Mouse (Mus musculus) MEL (cell line): Measurements from ENCODE around the gene Ubac2. TPM values are rescaled to one million over a fixed set of nuclear protein-coding genes. Genes with fewer than 3 reads are reported as not detected.

Experiments
- DNase-seq: peaks from one replicate; pipeline ENCODE4 v3.0.0; 2011; ENCODE audit warnings: low read depth, low spot score
- H3K27ac ChIP-seq: 2 replicates; pipeline ENCODE4 v1.5.1; 2012; ENCODE audit warnings: low read depth, mild to moderate bottlenecking, control low read depth, low read length, moderate library complexity; ENCODE audit not compliant: control insufficient read depth
- H3K27me3 ChIP-seq, 2 experiments: fragments of 150-350 bp in 1 of 2; sonication (generic) in 1 of 2; 2 replicates each; pipeline ENCODE4 v1.6.1; 2012; ENCODE audit warnings: low read length in 2 of 2, mild to moderate bottlenecking in 2 of 2, improper control_type of control experiment in 1 of 2, moderate library complexity in 1 of 2; ENCODE audit not compliant: insufficient read depth in 2 of 2, control insufficient read depth in 1 of 2
- H3K36me3 ChIP-seq, 2 experiments: 2 replicates each; pipeline ENCODE4 v1.6.1; 2012 to 2014; ENCODE audit warnings: low read length in 2 of 2, improper control_type of control experiment in 1 of 2, inconsistent platforms in 1 of 2, mild to moderate bottlenecking in 1 of 2; ENCODE audit not compliant: insufficient read depth in 2 of 2, control insufficient read depth in 1 of 2
- H3K4me1 ChIP-seq, 2 experiments: fragments of 150-350 bp in 1 of 2; sonication (generic) in 1 of 2; 2 replicates each; pipeline ENCODE4 v1.6.1; 2012; ENCODE audit warnings: low read length in 2 of 2, improper control_type of control experiment in 1 of 2, mild to moderate bottlenecking in 1 of 2; ENCODE audit not compliant: insufficient read depth in 2 of 2, control insufficient read depth in 1 of 2
- H3K4me3 ChIP-seq, 2 experiments: fragments of 150-350 bp in 1 of 2; sonication (generic) in 1 of 2; 2 replicates each; pipeline ENCODE4 v1.5.1; 2012; ENCODE audit warnings: low read depth in 2 of 2, low read length in 2 of 2, mild to moderate bottlenecking in 2 of 2, moderate library complexity in 2 of 2, control low read depth in 1 of 2, improper control_type of control experiment in 1 of 2; ENCODE audit not compliant: control insufficient read depth in 1 of 2, insufficient read depth in 1 of 2
- H3K79me2 ChIP-seq: 2 replicates; pipeline ENCODE4 v1.6.1; 2012; ENCODE audit warnings: mild to moderate bottlenecking, low read length, moderate library complexity; ENCODE audit not compliant: control insufficient read depth, poor library complexity, insufficient read depth
- H3K9ac ChIP-seq: 2 replicates; pipeline ENCODE4 v1.6.1; 2012; ENCODE audit warnings: low read depth, mild to moderate bottlenecking, control low read depth, low read length, moderate library complexity; ENCODE audit not compliant: control insufficient read depth, poor library complexity, severe bottlenecking
- H3K9me3 ChIP-seq: fragments of 150-350 bp; sonication (generic); replicated peaks from 2 replicates; pipeline ENCODE4 v1.6.1; 2012; ENCODE audit warnings: mild to moderate bottlenecking, low read length, improper control_type of control experiment, moderate library complexity; ENCODE audit not compliant: insufficient read depth
- CHD1 ChIP-seq: IDR thresholded peaks from 2 replicates; pipeline ENCODE4 v1.6.1; 2012; ENCODE audit warnings: low read depth, mild to moderate bottlenecking, inconsistent platforms, low read length, improper control_type of control experiment
- CHD2 ChIP-seq: IDR thresholded peaks from 2 replicates; pipeline ENCODE4 v1.6.1; 2011; ENCODE audit warnings: low read length, improper control_type of control experiment
- CTCF ChIP-seq, 3 experiments: IDR thresholded peaks in 2 of 3; conservative IDR thresholded peaks in 1 of 3; 2 replicates each; pipeline ENCODE4 v1.5.1; 2011 to 2012; ENCODE audit warnings: low read length in 3 of 3, low read depth in 2 of 3, mild to moderate bottlenecking in 2 of 3, improper control_type of control experiment in 1 of 3, inconsistent platforms in 1 of 3, mixed read lengths in 1 of 3, moderate library complexity in 1 of 3; ENCODE audit not compliant: control insufficient read depth in 1 of 3, insufficient read depth in 1 of 3, poor library complexity in 1 of 3, severe bottlenecking in 1 of 3
- E2F4 ChIP-seq: IDR thresholded peaks from 2 replicates; pipeline ENCODE4 v1.6.1; 2011; ENCODE audit warnings: low read depth, low read length, improper control_type of control experiment, borderline replicate concordance
- ELF1 ChIP-seq: IDR thresholded peaks from 2 replicates; pipeline ENCODE4 v1.6.1; 2014; ENCODE audit warnings: low read depth, mild to moderate bottlenecking, inconsistent platforms, low read length, improper control_type of control experiment, moderate library complexity
- EP300 ChIP-seq, 2 experiments: IDR thresholded peaks; 2 replicates each; pipeline ENCODE4 v1.6.1; 2011; ENCODE audit warnings: improper control_type of control experiment in 2 of 2, low read length in 2 of 2, low read depth in 1 of 2, mild to moderate bottlenecking in 1 of 2
- ETS1 ChIP-seq: IDR thresholded peaks from 2 replicates; pipeline ENCODE4 v1.6.1; 2012; ENCODE audit warnings: low read depth, mild to moderate bottlenecking, inconsistent platforms, low read length, improper control_type of control experiment, moderate library complexity
- GABPA ChIP-seq: IDR thresholded peaks from 2 replicates; pipeline ENCODE4 v1.6.1; 2012; ENCODE audit warnings: low read depth, mild to moderate bottlenecking, inconsistent platforms, low read length, improper control_type of control experiment, moderate library complexity
- GATA1 ChIP-seq: IDR thresholded peaks from 2 replicates; pipeline ENCODE4 v1.6.1; 2011; ENCODE audit warnings: low read depth, low read length, improper control_type of control experiment
- HCFC1 ChIP-seq: IDR thresholded peaks from 2 replicates; pipeline ENCODE4 v1.6.1; 2012; ENCODE audit warnings: low read depth, mild to moderate bottlenecking, inconsistent platforms, low read length, improper control_type of control experiment, moderate library complexity
- MAFK ChIP-seq: IDR thresholded peaks from 2 replicates; pipeline ENCODE4 v1.6.1; 2011; ENCODE audit warnings: low read depth, mild to moderate bottlenecking, low read length, improper control_type of control experiment, borderline replicate concordance
- MAZ ChIP-seq: IDR thresholded peaks from 2 replicates; pipeline ENCODE4 v1.6.1; 2012; ENCODE audit warnings: low read depth, mild to moderate bottlenecking, inconsistent platforms, low read length, improper control_type of control experiment
- MYB ChIP-seq: IDR thresholded peaks from 2 replicates; pipeline ENCODE4 v1.6.1; 2011; ENCODE audit warnings: mild to moderate bottlenecking, low read depth, low read length, improper control_type of control experiment
- NELFE ChIP-seq: IDR thresholded peaks from 2 replicates; pipeline ENCODE4 v1.6.1; 2011; ENCODE audit warnings: low read depth, low read length, improper control_type of control experiment
- NRF1 ChIP-seq: IDR thresholded peaks from 2 replicates; pipeline ENCODE4 v1.6.1; 2014; ENCODE audit warnings: low read depth, mild to moderate bottlenecking, inconsistent platforms, low read length, improper control_type of control experiment, moderate library complexity; ENCODE audit not compliant: poor library complexity, insufficient read depth, severe bottlenecking
- POLR2A ChIP-seq, 2 experiments: IDR thresholded peaks; 2 replicates each; pipeline ENCODE4 v1.6.1; 2011 to 2012; ENCODE audit warnings: low read length in 2 of 2, mild to moderate bottlenecking in 2 of 2, control low read depth in 1 of 2, improper control_type of control experiment in 1 of 2, low read depth in 1 of 2, moderate library complexity in 1 of 2; ENCODE audit not compliant: control insufficient read depth in 1 of 2, insufficient read depth in 1 of 2, poor library complexity in 1 of 2
- RCOR1 ChIP-seq: IDR thresholded peaks from 2 replicates; pipeline ENCODE4 v1.6.1; 2012; ENCODE audit warnings: low read depth, mild to moderate bottlenecking, inconsistent platforms, low read length, improper control_type of control experiment
- SIN3A ChIP-seq: IDR thresholded peaks from 2 replicates; pipeline ENCODE4 v1.6.1; 2012; ENCODE audit warnings: low read length, improper control_type of control experiment, inconsistent platforms
- TAL1 ChIP-seq: IDR thresholded peaks from 2 replicates; pipeline ENCODE4 v1.6.1; 2012; ENCODE audit warnings: mild to moderate bottlenecking, inconsistent platforms, low read length, moderate library complexity, mixed read lengths
- TBP ChIP-seq: IDR thresholded peaks from 2 replicates; pipeline ENCODE4 v1.8.0; 2011; ENCODE audit warnings: low read depth, low read length, improper control_type of control experiment
- TCF12 ChIP-seq: IDR thresholded peaks from 2 replicates; pipeline ENCODE4 v1.6.1; 2014; ENCODE audit warnings: low read depth, mild to moderate bottlenecking, inconsistent platforms, low read length, improper control_type of control experiment, moderate library complexity
- USF1 ChIP-seq: IDR thresholded peaks from 2 replicates; pipeline ENCODE4 v1.6.1; 2014; ENCODE audit warnings: low read depth, mild to moderate bottlenecking, inconsistent platforms, low read length, improper control_type of control experiment, moderate library complexity
- USF2 ChIP-seq, 2 experiments: IDR thresholded peaks; 2 replicates each; pipeline ENCODE4 v1.6.1; 2011 to 2012; ENCODE audit warnings: improper control_type of control experiment in 2 of 2, low read length in 2 of 2, borderline replicate concordance in 1 of 2, inconsistent platforms in 1 of 2, low read depth in 1 of 2, mild to moderate bottlenecking in 1 of 2; ENCODE audit not compliant: insufficient read depth in 1 of 2
- ZC3H11A ChIP-seq: IDR thresholded peaks from 2 replicates; pipeline ENCODE4 v1.6.1; 2012; ENCODE audit warnings: low read depth, mild to moderate bottlenecking, inconsistent platforms, low read length, improper control_type of control experiment
- ZNF384 ChIP-seq: IDR thresholded peaks from 2 replicates; pipeline ENCODE4 v1.6.1; 2012; ENCODE audit warnings: low read depth, mild to moderate bottlenecking, inconsistent platforms, low read length, improper control_type of control experiment
- polyA plus RNA-seq, 2 experiments: library from polyadenylated mRNA; stranded (reverse) in 1 of 2; unstranded in 1 of 2; fragments of >175 nt in 1 of 2; fragments of >200 nt in 1 of 2; gene quantifications; 2 replicates each; pipeline versions ENCODE4 v1.2.1 to v1.2.4; 2012; ENCODE audit warnings: low replicate concordance in 2 of 2, low read depth in 1 of 2; ENCODE audit not compliant: insufficient read length in 2 of 2, insufficient read depth in 1 of 2, missing spikeins in 1 of 2
- total RNA-seq: library from RNA; depleted of rRNA; stranded (reverse); fragments of 300-350 nt; gene quantifications from 2 replicates; pipeline ENCODE4 v1.2.3, GENCODE M21; 2012

Ubac2 gene
- total and polyA plus RNA-seq, 3 experiments = 32.9 to 44.8 TPM; not detected in 1

DNA sequence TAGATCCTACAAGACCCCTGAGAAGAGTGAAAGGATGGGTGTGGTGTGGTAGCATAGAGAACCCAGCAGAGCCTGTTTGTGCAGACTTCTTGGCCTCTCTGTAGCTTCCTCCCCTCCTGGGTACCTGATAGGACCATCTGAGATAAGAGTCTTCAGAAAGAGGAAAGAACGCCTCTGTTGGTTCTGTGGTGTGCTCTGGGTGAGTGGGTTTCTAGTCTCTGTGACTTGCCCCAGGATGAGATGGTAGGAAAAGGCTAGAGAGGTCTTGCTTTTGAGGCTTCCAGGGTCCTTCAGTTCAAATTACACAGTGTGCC is 117.1 kb downstream of the Ubac2 start:
- DNase-seq = peak; percentile 70
- peaks cover 0 to 19% of the 10 kb centered on the region in 2 experiments; a peak in 3 of 4 replicates for H3K36me3 ChIP-seq
- no peak for TF ChIP-seq CHD2
- no peak for TF ChIP-seq MAFK
- TF ChIP-seq TBP = peak; percentile 63; the same call in 1 of the 2 replicates
- TF ChIP-seq GATA1 = peak; percentile 83
- TF ChIP-seq NELFE = no peak
- TF ChIP-seq MYB = no peak
- peak; percentile 30; the same call in 1 of the 2 replicates for TF ChIP-seq RCOR1
- peak; percentile 36; the same call in 1 of the 2 replicates for TF ChIP-seq ETS1
- TF ChIP-seq ZC3H11A = no peak
- peak; percentile 26; the same call in 1 of the 2 replicates for TF ChIP-seq TCF12
- no peak for TF ChIP-seq ZNF384
- peak; percentile 40 to 64; a peak in 3 of 4 replicates for TF ChIP-seq EP300 (IDR thresholded peaks at IDR 0.05; ENCODE audit: low read depth in 1 of 2, low read length in 2 of 2)
- TF ChIP-seq, all 39 proteins: peak for 6
- H3K27me3 ChIP-seq = no peaks in the 10 kb centered on the region
- no peak overlapping the region for H3K4me3 ChIP-seq
- no peak overlapping the region for H3K9ac ChIP-seq
- no peaks in the 10 kb centered on the region for H3K9me3 ChIP-seq
- H3K27ac ChIP-seq = peak overlapping the region; percentile 40
- H3K79me2 ChIP-seq = no peaks in the 10 kb centered on the region
- H3K4me1 ChIP-seq = peaks cover 18 to 25% of the 10 kb centered on the region in 2 experiments

DNA sequence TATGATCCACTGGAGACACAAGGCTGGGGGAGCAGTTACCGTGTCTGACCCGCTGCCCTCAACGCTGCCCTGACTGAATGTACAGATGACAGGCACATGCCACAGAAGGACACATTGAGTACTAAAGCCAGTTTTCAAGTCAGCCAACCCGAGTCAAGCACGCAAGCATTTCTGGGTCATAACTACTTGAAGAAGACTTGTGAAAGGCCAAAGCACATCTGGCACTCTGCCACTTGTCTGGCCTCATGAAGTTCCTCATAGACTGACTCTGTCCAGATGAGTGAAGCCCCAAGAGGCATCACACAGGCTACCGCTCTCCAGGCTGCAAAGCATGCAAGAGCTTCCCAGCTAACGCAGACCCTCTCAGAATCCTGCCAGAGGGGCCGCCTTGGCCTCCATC is 118.4 kb downstream of the Ubac2 start:
- Histone ChIP-seq H3K9me3 (no peaks in the 10 kb centered on the region), H3K9ac (no peak overlapping the region)
- no peak for TF ChIP-seq E2F4
- TF ChIP-seq MAFK = no peak
- no peak for TF ChIP-seq POLR2A (IDR thresholded peaks at IDR 0.05; ENCODE audit: control insufficient read depth in 1 of 2, insufficient read depth in 1 of 2, low read depth in 1 of 2, low read length in 2 of 2, poor library complexity in 1 of 2)
- TF ChIP-seq MAZ = no peak
- TF ChIP-seq, all 39 proteins: peak for 0
- Histone ChIP-seq H3K4me3 (no peak overlapping the region), H3K36me3 (peaks cover 0 to 19% of the 10 kb centered on the region in 2 experiments), H3K27me3 (no peaks in the 10 kb centered on the region), H3K27ac (no peak overlapping the region), H3K79me2 (no peaks in the 10 kb centered on the region), H3K4me1 (peaks cover 18 to 25% of the 10 kb centered on the region in 2 experiments)
- DNase-seq = peak; percentile 34

DNA sequence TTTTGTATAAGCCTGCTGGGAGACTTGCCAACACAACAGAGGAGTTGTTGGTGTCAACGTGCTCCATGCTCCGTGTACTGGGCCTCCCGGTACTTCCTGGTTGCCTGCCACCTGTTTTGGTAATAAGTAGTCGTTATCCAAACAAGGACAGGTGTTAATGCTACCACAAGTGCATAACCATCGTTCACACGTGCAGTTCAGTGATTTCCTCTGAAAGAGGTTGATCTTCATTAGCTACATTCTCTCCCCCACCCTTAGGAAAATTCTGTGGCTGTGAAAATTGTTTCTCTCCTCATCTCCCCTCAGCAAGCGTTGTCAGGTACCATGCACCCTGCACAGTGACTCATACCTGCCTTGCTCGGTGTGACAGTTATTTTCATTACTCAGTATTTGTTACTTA is 121.0 kb downstream of the Ubac2 start:
- Histone ChIP-seq H3K36me3 (peaks cover 0 to 16% of the 10 kb centered on the region in 2 experiments), H3K27me3 (no peaks in the 10 kb centered on the region), H3K27ac (no peak overlapping the region), H3K79me2 (no peaks in the 10 kb centered on the region), H3K4me3 (no peak overlapping the region), H3K9ac (no peak overlapping the region), H3K9me3 (no peaks in the 10 kb centered on the region), H3K4me1 (peaks cover 18 to 20% of the 10 kb centered on the region in 2 experiments)
- DNase-seq = no peak
- no peak for TF ChIP-seq GABPA
- TF ChIP-seq SIN3A = no peak
- no peak for TF ChIP-seq EP300 (IDR thresholded peaks at IDR 0.05; ENCODE audit: low read depth in 1 of 2, low read length in 2 of 2)
- TF ChIP-seq CTCF (IDR thresholded peaks at IDR 0.05 in 2 of 3, conservative IDR thresholded peaks at IDR 0.05 in 1 of 3; ENCODE audit: control insufficient read depth in 1 of 3, insufficient read depth in 1 of 3, low read depth in 2 of 3, low read length in 3 of 3, poor library complexity in 1 of 3, severe bottlenecking in 1 of 3) = no peak
- no peak for TF ChIP-seq ELF1
- no peak for TF ChIP-seq TBP
- TF ChIP-seq TCF12 = no peak
- TF ChIP-seq POLR2A (IDR thresholded peaks at IDR 0.05; ENCODE audit: control insufficient read depth in 1 of 2, insufficient read depth in 1 of 2, low read depth in 1 of 2, low read length in 2 of 2, poor library complexity in 1 of 2) = no peak
- TF ChIP-seq USF1 = no peak
- TF ChIP-seq RCOR1 = no peak
- no peak for TF ChIP-seq ZNF384
- no peak for TF ChIP-seq HCFC1
- no peak for TF ChIP-seq CHD1
- no peak for TF ChIP-seq NRF1
- TF ChIP-seq USF2 (IDR thresholded peaks at IDR 0.05; ENCODE audit: borderline replicate concordance in 1 of 2, insufficient read depth in 1 of 2, low read depth in 1 of 2, low read length in 2 of 2) = no peak
- no peak for TF ChIP-seq MAFK
- TF ChIP-seq TAL1 = no peak
